Mouse (Mus musculus): ENCODE data around the gene Nae1. TPM values are rescaled to one million over a fixed set of nuclear protein-coding genes. Genes with fewer than 3 reads are reported as not detected.

Nae1 gene
- polyA plus RNA-seq, 1 experiment, result 36.6 TPM

Other genes starting within 250 kb of the Nae1 start
- gene Cmtm2a, start 241.5 kb downstream of the Nae1 start, polyA plus RNA-seq (2012; ENCODE audit: insufficient read depth, insufficient read length, missing spikeins), result not detected in 2 replicates
- gene Gm45711, start 224.6 kb downstream of the Nae1 start, polyA plus RNA-seq (2012; ENCODE audit: insufficient read depth, insufficient read length, missing spikeins), result not detected in 2 replicates
- not detected in 2 replicates for gene Cmtm1, start 224.5 kb downstream of the Nae1 start, polyA plus RNA-seq (2012; ENCODE audit: insufficient read depth, insufficient read length, missing spikeins)
- not detected in 2 replicates for gene Gm11020, start 213.1 kb downstream of the Nae1 start, polyA plus RNA-seq (2012; ENCODE audit: insufficient read depth, insufficient read length, missing spikeins)
- gene Cmtm2b, start 212.4 kb downstream of the Nae1 start, polyA plus RNA-seq (2012; ENCODE audit: insufficient read depth, insufficient read length, missing spikeins), result not detected in 2 replicates
- 12.1 and 15.1 TPM in 2 replicates for gene Cmtm3, start 195.2 kb downstream of the Nae1 start, polyA plus RNA-seq (2012; ENCODE audit: insufficient read depth, insufficient read length, missing spikeins)
- gene Cmtm4, start 138.8 kb downstream of the Nae1 start, polyA plus RNA-seq (2012; ENCODE audit: insufficient read depth, insufficient read length, missing spikeins), result 21.5 and 32.4 TPM in 2 replicates
- 29.1 and 29.3 TPM in 2 replicates for gene Dync1li2, start 91.6 kb downstream of the Nae1 start, polyA plus RNA-seq (2012; ENCODE audit: insufficient read depth, insufficient read length, missing spikeins)
- gene Terb1, start 24.7 kb downstream of the Nae1 start, polyA plus RNA-seq (2012; ENCODE audit: insufficient read depth, insufficient read length, missing spikeins), result not detected in 2 replicates
- 2.8 and 3.6 TPM in 2 replicates for gene Car7, start 52 bp upstream of the Nae1 start, polyA plus RNA-seq (2012; ENCODE audit: insufficient read depth, insufficient read length, missing spikeins)
- gene Pdp2, start 56.8 kb upstream of the Nae1 start, polyA plus RNA-seq (2012; ENCODE audit: insufficient read depth, insufficient read length, missing spikeins), result 23.7 and 36.2 TPM in 2 replicates
- gene Cdh16, start 89.8 kb upstream of the Nae1 start, polyA plus RNA-seq (2012; ENCODE audit: insufficient read depth, insufficient read length, missing spikeins), result not detected in 2 replicates
- gene Rrad, start 96.7 kb upstream of the Nae1 start, polyA plus RNA-seq (2012; ENCODE audit: insufficient read depth, insufficient read length, missing spikeins), result 1.5 and 2.0 TPM in 2 replicates
- gene Ciao2b, start 107.3 kb upstream of the Nae1 start, polyA plus RNA-seq (2012; ENCODE audit: insufficient read depth, insufficient read length, missing spikeins), result 62.5 and 67.4 TPM in 2 replicates
- gene Ces2a, start 199.4 kb upstream of the Nae1 start, polyA plus RNA-seq (2012; ENCODE audit: insufficient read depth, insufficient read length, missing spikeins), result not detected in 2 replicates

Data from brown adipose tissue, adult 24 weeks (tissue).